Mouse (Mus musculus): ENCODE measurements around the gene Krt8. TPM values are rescaled to one million over a fixed set of nuclear protein-coding genes. Genes with fewer than 3 reads are reported as not detected.

Krt8 gene
- total RNA-seq (2014; rRNA removed) = 0.61 and 1.6 TPM in 2 replicates
- polyA plus RNA-seq (2015; fragmentation: Nextera tagmentation; extraction: Ambion mirVana) = 0.60 and 0.63 TPM in 2 replicates

DNA sequence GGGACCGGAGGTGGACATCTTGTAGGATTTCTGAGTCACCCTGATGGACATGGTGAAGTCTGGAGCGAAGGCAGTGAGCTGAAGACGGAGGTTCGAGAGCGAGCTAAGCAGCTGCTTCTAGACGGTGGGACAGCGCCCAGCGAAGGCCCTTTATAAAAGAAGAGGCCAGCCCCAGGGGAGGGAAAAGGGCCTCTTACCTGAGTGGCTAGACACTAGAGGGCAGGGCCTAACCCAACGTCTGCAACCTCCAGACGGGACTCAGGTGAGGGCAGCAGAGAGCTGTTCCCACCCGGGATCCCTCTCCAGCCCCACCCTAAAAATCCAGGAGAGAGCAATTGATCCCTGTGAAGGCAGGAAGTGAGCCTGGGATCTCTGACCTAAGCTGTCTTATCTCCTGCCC is at the start of gene Krt8:
TSS of gene Krt8 (minus strand) at position 294 of the 400 bp plus-strand sequence.
- H3K4me3 ChIP-seq (ENCODE audit: low read depth, low read length) = 0 out of 2 replicates have a peak within 1 kb of the TSS, but pooled peaks have one; percentile 17
- H3K27ac ChIP-seq (ENCODE audit: low read depth, low read length) = no peak within 1 kb of the TSS
- H3K27me3 ChIP-seq (ENCODE audit: insufficient read depth, low read length) = peaks cover 32% of the 10 kb centered on the region
- DNase-seq (ENCODE audit: low spot score) (no peak), ATAC-seq (ENCODE audit: low FRiP score) (no peak)
- WGBS = 31% methylated on average over 10 of the region's 11 CpGs
- no peak within 1 kb of the TSS for H3K9ac ChIP-seq (replicated peaks; ENCODE audit: low read length, poor library complexity, severe bottlenecking)
- H3K36me3 ChIP-seq (ENCODE audit: insufficient read depth, low read length) = no peaks in the 10 kb centered on the region
- TF ChIP-seq CTCF (IDR thresholded peaks at IDR 0.05) = no peak
- no peaks in the 10 kb centered on the region for H3K9me3 ChIP-seq (ENCODE audit: low read length)
- no peaks in the 10 kb centered on the region for H3K4me1 ChIP-seq (ENCODE audit: insufficient read depth, low read length)
- H3K4me2 ChIP-seq (ENCODE audit: low read depth, low read length, poor library complexity, severe bottlenecking) = peak within 1 kb of the TSS; percentile 38

GRCm38 (mm10) chr15:102051920-102052683 is 47.8 kb upstream of the Krt8 start:
- WGBS = under 1% methylated on average over 23 of the region's 33 CpGs
- no peaks in the 10 kb centered on the region for H3K9me3 ChIP-seq (ENCODE audit: low read length)

GRCm38 (mm10) chr15:102049871-102050270 is 45.6 kb upstream of the Krt8 start:
- no peaks in the 10 kb centered on the region for H3K9me3 ChIP-seq (ENCODE audit: low read length)
- no peak for ATAC-seq (ENCODE audit: low FRiP score)
- H3K4me1 ChIP-seq (ENCODE audit: insufficient read depth, low read length) = no peaks in the 10 kb centered on the region
- H3K36me3 ChIP-seq (ENCODE audit: insufficient read depth, low read length) = no peaks in the 10 kb centered on the region
- H3K27me3 ChIP-seq (ENCODE audit: insufficient read depth, low read length) = no peaks in the 10 kb centered on the region
- H3K9ac ChIP-seq (replicated peaks; ENCODE audit: low read length, poor library complexity, severe bottlenecking) = no peak overlapping the region
- TF ChIP-seq CTCF (IDR thresholded peaks at IDR 0.05) = no peak
- no peak overlapping the region for H3K27ac ChIP-seq (ENCODE audit: low read depth, low read length)
- H3K4me3 ChIP-seq (ENCODE audit: low read depth, low read length) = no peak overlapping the region
- no peak for DNase-seq (ENCODE audit: low spot score)
- H3K4me2 ChIP-seq (ENCODE audit: low read depth, low read length, poor library complexity, severe bottlenecking) = no peak overlapping the region

More at GRCm38 (mm10) chr15:102051920-102052683, 47.8 kb upstream of the Krt8 start:
- H3K27ac ChIP-seq (ENCODE audit: low read depth, low read length) = peak overlapping the region; percentile 64
- H3K9ac ChIP-seq (replicated peaks; ENCODE audit: low read length, poor library complexity, severe bottlenecking) = peak overlapping the region; percentile 50; the same call in 1 of the 2 replicates
- H3K4me1 ChIP-seq (ENCODE audit: insufficient read depth, low read length) = no peaks in the 10 kb centered on the region
- H3K4me3 ChIP-seq (ENCODE audit: low read depth, low read length) = peak overlapping the region; percentile 51
- peak overlapping the region; percentile 75 for H3K4me2 ChIP-seq (ENCODE audit: low read depth, low read length, poor library complexity, severe bottlenecking)
- H3K27me3 ChIP-seq (ENCODE audit: insufficient read depth, low read length) = no peaks in the 10 kb centered on the region
- peak; percentile 24; the same call in 1 of the 2 replicates for TF ChIP-seq CTCF (IDR thresholded peaks at IDR 0.05)
- no peaks in the 10 kb centered on the region for H3K36me3 ChIP-seq (ENCODE audit: insufficient read depth, low read length)
- DNase-seq (ENCODE audit: low spot score) = peak; percentile 71
- ATAC-seq (ENCODE audit: low FRiP score) = peak; percentile 74

- WGBS = 86% methylated on average over 6 of the region's 6 CpGs
- H3K4me3 ChIP-seq (ENCODE audit: low read depth, low read length) = no peak overlapping the region
Observed at GRCm38 (mm10) chr15:102048006-102048405, 43.7 kb upstream of the Krt8 start.

DNA sequence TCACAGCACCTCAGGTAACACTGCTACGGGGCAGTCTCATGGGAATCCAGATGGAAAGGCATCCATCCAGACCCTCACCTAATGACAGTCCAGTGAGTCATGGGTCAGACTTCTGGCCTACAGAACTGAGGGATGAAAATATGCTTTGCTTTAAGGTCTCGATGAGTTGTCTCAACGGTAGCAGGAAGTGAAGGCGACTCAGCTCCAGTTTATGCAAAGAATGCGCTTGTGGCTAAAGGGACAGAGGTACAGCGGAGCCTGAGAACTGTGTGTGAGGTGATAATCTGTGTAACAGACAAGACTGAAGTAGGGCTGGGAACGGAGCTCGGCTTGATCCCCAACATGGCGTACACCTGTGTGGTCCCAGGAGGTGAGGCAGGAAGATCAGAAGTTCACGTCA is 41.4 kb upstream of the Krt8 start:
- no peak overlapping the region for H3K4me2 ChIP-seq (ENCODE audit: low read depth, low read length, poor library complexity, severe bottlenecking)

More at GRCm38 (mm10) chr15:102048006-102048405, 43.7 kb upstream of the Krt8 start:
- no peak for TF ChIP-seq CTCF (IDR thresholded peaks at IDR 0.05)
- DNase-seq (ENCODE audit: low spot score) (no peak), ATAC-seq (ENCODE audit: low FRiP score) (no peak)
- Histone ChIP-seq H3K9ac (replicated peaks; ENCODE audit: low read length, poor library complexity, severe bottlenecking) (no peak overlapping the region), H3K4me1 (ENCODE audit: insufficient read depth, low read length) (no peaks in the 10 kb centered on the region), H3K36me3 (ENCODE audit: insufficient read depth, low read length) (no peaks in the 10 kb centered on the region), H3K4me2 (ENCODE audit: low read depth, low read length, poor library complexity, severe bottlenecking) (no peak overlapping the region), H3K27me3 (ENCODE audit: insufficient read depth, low read length) (no peaks in the 10 kb centered on the region), H3K9me3 (ENCODE audit: low read length) (no peaks in the 10 kb centered on the region), H3K27ac (ENCODE audit: low read depth, low read length) (no peak overlapping the region)

DNA sequence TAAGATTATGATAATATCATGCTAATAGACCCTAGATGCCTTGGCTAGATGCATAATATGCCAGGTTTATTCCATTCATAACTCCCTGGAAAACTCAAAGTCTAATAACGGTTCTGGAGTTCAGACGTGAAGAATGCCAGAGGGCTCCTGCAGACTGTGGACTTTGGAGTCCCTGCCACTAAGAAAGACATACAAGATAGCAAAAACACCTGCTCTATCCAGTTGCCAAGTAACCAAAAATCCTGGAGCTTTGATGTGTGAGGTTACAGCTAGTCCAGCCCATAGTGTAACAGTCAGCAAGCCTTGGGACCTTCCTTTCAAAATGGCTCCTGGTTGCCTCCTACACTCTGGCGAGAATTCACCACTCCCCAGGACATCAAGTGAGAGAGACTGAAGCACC is 40.5 kb upstream of the Krt8 start:
- ATAC-seq (ENCODE audit: low FRiP score) (no peak), DNase-seq (ENCODE audit: low spot score) (no peak)
- H3K9me3 ChIP-seq (ENCODE audit: low read length) = no peaks in the 10 kb centered on the region
- no peak for TF ChIP-seq CTCF (IDR thresholded peaks at IDR 0.05)
- H3K27ac ChIP-seq (ENCODE audit: low read depth, low read length) = no peak overlapping the region
- no peak overlapping the region for H3K4me2 ChIP-seq (ENCODE audit: low read depth, low read length, poor library complexity, severe bottlenecking)
- 61% methylated on average over 3 of the region's 3 CpGs for WGBS
- no peak overlapping the region for H3K9ac ChIP-seq (replicated peaks; ENCODE audit: low read length, poor library complexity, severe bottlenecking)
- H3K4me3 ChIP-seq (ENCODE audit: low read depth, low read length) = no peak overlapping the region
- no peaks in the 10 kb centered on the region for H3K4me1 ChIP-seq (ENCODE audit: insufficient read depth, low read length)
- no peaks in the 10 kb centered on the region for H3K36me3 ChIP-seq (ENCODE audit: insufficient read depth, low read length)
- no peaks in the 10 kb centered on the region for H3K27me3 ChIP-seq (ENCODE audit: insufficient read depth, low read length)

More for the DNA sequence above, 41.4 kb upstream of the Krt8 start:
- ATAC-seq (ENCODE audit: low FRiP score) = no peak
- WGBS = 93% methylated on average over 10 of the region's 10 CpGs
- H3K27ac ChIP-seq (ENCODE audit: low read depth, low read length) = no peak overlapping the region
- TF ChIP-seq CTCF (IDR thresholded peaks at IDR 0.05) = no peak
- no peaks in the 10 kb centered on the region for H3K27me3 ChIP-seq (ENCODE audit: insufficient read depth, low read length)
- H3K9me3 ChIP-seq (ENCODE audit: low read length) = no peaks in the 10 kb centered on the region
- no peak overlapping the region for H3K4me3 ChIP-seq (ENCODE audit: low read depth, low read length)
- H3K4me1 ChIP-seq (ENCODE audit: insufficient read depth, low read length) = no peaks in the 10 kb centered on the region
- H3K36me3 ChIP-seq (ENCODE audit: insufficient read depth, low read length) = no peaks in the 10 kb centered on the region
- no peak for DNase-seq (ENCODE audit: low spot score)
- H3K9ac ChIP-seq (replicated peaks; ENCODE audit: low read length, poor library complexity, severe bottlenecking) = no peak overlapping the region

Data from midbrain, postnatal 0 days (tissue).